Mouse (Mus musculus): ENCODE measurements at regions not wholly inside any gene's neighbourhood (a gene's known extent, or its start where the extent isn't known, plus 50 kb on each side); places are given as distances from the start of the nearest gene placed in this dataset.

GRCm38 (mm10) chr16:91156506-91156905 is 61.6 kb upstream of the 4932438H23Rik start:
- no peak for DNase-seq
- Histone ChIP-seq H3K27me3 (ENCODE audit: control insufficient read depth, insufficient read depth, low read length) (peaks cover 13% of the 10 kb centered on the region; the same call in 1 of the 2 replicates), H3K36me3 (ENCODE audit: control insufficient read depth, insufficient read depth, low read length) (no peaks in the 10 kb centered on the region), H3K9me3 (ENCODE audit: control insufficient read depth, low read length) (no peaks in the 10 kb centered on the region), H3K4me2 (ENCODE audit: low read length) (no peak overlapping the region), H3K4me1 (ENCODE audit: control insufficient read depth, insufficient read depth, low read length) (no peaks in the 10 kb centered on the region), H3K27ac (replicated peaks; ENCODE audit: low read depth, low read length) (no peak overlapping the region), H3K9ac (replicated peaks; ENCODE audit: low read length) (no peak overlapping the region), H3K4me3 (replicated peaks; ENCODE audit: low read depth, low read length) (no peak overlapping the region)
- ATAC-seq (ENCODE audit: low FRiP score, low TSS enrichment), result no peak
- 9% methylated on average over 15 of the region's 15 CpGs for whole genome bisulfite sequencing

DNA sequence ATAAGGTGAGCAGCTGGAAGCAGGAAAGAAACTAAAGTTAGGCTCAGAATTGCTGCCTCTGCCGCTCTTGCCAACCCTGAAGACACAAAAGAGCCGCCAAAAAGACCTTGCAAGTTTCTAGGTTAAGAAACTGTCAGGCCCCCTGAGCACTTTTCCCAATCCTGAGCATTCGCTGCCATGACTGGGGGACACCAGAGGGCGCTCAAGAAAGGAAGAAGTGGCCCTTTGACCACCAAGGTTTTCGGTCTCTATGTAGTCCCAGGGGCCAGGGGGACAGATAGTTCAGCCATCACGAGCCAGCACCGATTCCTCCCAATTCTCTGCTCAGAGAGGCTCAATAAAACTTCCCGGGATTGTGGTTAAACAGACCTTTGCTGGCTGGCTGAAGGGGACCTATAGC is 64.6 kb upstream of the Olig2 start:
- DNase-seq, result peak; percentile 56
- no peak overlapping the region for H3K9ac ChIP-seq (replicated peaks; ENCODE audit: low read length)
- no peaks in the 10 kb centered on the region for H3K9me3 ChIP-seq (ENCODE audit: control insufficient read depth, low read length)
- H3K4me2 ChIP-seq (ENCODE audit: low read length), result no peak overlapping the region
- no peak for ATAC-seq (ENCODE audit: low FRiP score, low TSS enrichment)
- WGBS, result 17% methylated on average over 8 of the region's 8 CpGs
- H3K36me3 ChIP-seq (ENCODE audit: control insufficient read depth, insufficient read depth, low read length), result no peaks in the 10 kb centered on the region
- no peak overlapping the region for H3K27ac ChIP-seq (replicated peaks; ENCODE audit: low read depth, low read length)
- peaks cover 35% of the 10 kb centered on the region for H3K27me3 ChIP-seq (ENCODE audit: control insufficient read depth, insufficient read depth, low read length)
- H3K4me1 ChIP-seq (ENCODE audit: control insufficient read depth, insufficient read depth, low read length), result no peaks in the 10 kb centered on the region
- H3K4me3 ChIP-seq (replicated peaks; ENCODE audit: low read depth, low read length), result no peak overlapping the region

DNA sequence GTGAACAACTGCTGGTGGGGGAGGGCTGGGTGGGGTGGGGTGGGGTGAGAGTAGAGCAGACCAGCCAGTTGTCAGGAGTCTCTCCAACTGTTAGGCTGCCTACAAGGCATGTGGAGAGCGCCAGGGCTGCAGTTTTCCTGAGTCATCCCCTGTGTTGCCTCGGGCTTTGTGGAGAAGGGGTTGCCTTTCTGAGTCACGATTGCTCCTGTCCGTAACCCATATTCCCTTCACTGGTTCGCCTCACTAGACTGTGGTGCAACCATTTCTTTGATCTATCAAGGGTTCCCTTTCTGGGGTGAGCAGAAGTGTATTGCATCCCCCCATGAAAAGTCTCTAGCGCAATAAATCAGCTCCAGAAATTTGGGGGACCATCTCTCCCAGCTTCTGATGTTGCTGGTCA is 63.6 kb upstream of the Olig2 start:
- no peak overlapping the region for H3K4me3 ChIP-seq (replicated peaks; ENCODE audit: low read depth, low read length)
- H3K27me3 ChIP-seq (ENCODE audit: control insufficient read depth, insufficient read depth, low read length), result peaks cover 39% of the 10 kb centered on the region
- no peaks in the 10 kb centered on the region for H3K9me3 ChIP-seq (ENCODE audit: control insufficient read depth, low read length)
- WGBS, result 82% methylated on average over 6 of the region's 6 CpGs
- H3K36me3 ChIP-seq (ENCODE audit: control insufficient read depth, insufficient read depth, low read length), result no peaks in the 10 kb centered on the region
- no peaks in the 10 kb centered on the region for H3K4me1 ChIP-seq (ENCODE audit: control insufficient read depth, insufficient read depth, low read length)
- H3K4me2 ChIP-seq (ENCODE audit: low read length), result no peak overlapping the region
- no peak for ATAC-seq (ENCODE audit: low FRiP score, low TSS enrichment)
- no peak for DNase-seq
- H3K9ac ChIP-seq (replicated peaks; ENCODE audit: low read length), result no peak overlapping the region
- no peak overlapping the region for H3K27ac ChIP-seq (replicated peaks; ENCODE audit: low read depth, low read length)

DNA sequence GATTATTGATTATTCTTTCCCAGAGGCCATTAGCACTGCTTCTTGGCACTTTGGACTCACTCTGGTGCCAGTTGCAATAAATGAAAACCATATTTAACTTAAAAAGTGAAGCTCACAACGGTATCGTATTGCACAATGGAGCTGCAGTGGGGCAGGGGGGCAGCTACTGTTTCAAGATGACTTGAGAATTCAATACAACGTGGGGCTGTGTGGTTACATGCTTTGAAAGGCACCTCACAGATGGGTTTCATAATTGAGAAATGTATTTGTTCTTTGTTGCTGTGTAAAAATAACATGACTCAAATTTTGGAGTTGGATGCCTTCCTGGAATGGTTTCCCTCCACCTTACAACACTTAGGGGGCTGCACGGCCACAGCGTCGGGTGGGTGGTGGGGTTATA is 62.9 kb upstream of the Olig2 start:
- ATAC-seq (ENCODE audit: low FRiP score, low TSS enrichment) (no peak), DNase-seq (no peak)
- Histone ChIP-seq H3K4me1 (ENCODE audit: control insufficient read depth, insufficient read depth, low read length) (no peaks in the 10 kb centered on the region), H3K27me3 (ENCODE audit: control insufficient read depth, insufficient read depth, low read length) (peaks cover 38% of the 10 kb centered on the region), H3K4me2 (ENCODE audit: low read length) (no peak overlapping the region), H3K9me3 (ENCODE audit: control insufficient read depth, low read length) (no peaks in the 10 kb centered on the region), H3K27ac (replicated peaks; ENCODE audit: low read depth, low read length) (no peak overlapping the region), H3K36me3 (ENCODE audit: control insufficient read depth, insufficient read depth, low read length) (no peaks in the 10 kb centered on the region), H3K4me3 (replicated peaks; ENCODE audit: low read depth, low read length) (no peak overlapping the region), H3K9ac (replicated peaks; ENCODE audit: low read length) (no peak overlapping the region)
- WGBS, result 90% methylated on average over 6 of the region's 6 CpGs

DNA sequence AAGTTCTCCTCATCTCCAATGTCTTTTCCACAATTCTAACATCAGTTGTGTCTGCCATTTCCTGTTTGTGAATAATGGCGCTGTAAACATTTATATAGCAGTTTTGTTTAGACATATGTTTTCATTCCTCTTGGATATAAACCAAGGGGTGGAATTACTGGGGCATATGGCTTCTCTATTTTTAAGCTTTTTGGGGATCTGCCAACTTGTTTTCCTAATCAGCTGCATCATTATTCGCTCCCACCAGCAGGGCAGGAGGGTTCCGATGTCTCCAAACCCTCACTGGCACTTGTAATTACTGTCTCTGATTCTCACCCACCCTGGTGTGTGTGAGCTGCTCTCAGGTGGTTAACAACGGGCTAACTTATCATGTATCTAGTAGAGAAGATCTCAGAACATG is 59.4 kb upstream of the Olig2 start:
- no peaks in the 10 kb centered on the region for H3K36me3 ChIP-seq (ENCODE audit: control insufficient read depth, insufficient read depth, low read length)
- no peak for DNase-seq
- 71% methylated on average over 4 of the region's 4 CpGs for WGBS
- H3K4me3 ChIP-seq (replicated peaks; ENCODE audit: low read depth, low read length), result no peak overlapping the region
- no peak overlapping the region for H3K27ac ChIP-seq (replicated peaks; ENCODE audit: low read depth, low read length)
- no peak overlapping the region for H3K4me2 ChIP-seq (ENCODE audit: low read length)
- H3K27me3 ChIP-seq (ENCODE audit: control insufficient read depth, insufficient read depth, low read length), result peaks cover 66% of the 10 kb centered on the region
- no peaks in the 10 kb centered on the region for H3K9me3 ChIP-seq (ENCODE audit: control insufficient read depth, low read length)
- H3K4me1 ChIP-seq (ENCODE audit: control insufficient read depth, insufficient read depth, low read length), result peaks cover 6% of the 10 kb centered on the region; the same call in 1 of the 2 replicates
- ATAC-seq (ENCODE audit: low FRiP score, low TSS enrichment), result no peak
- no peak overlapping the region for H3K9ac ChIP-seq (replicated peaks; ENCODE audit: low read length)

GRCm38 (mm10) chr16:91166866-91167265 is 58.4 kb upstream of the Olig2 start:
- Histone ChIP-seq H3K36me3 (ENCODE audit: control insufficient read depth, insufficient read depth, low read length) (no peaks in the 10 kb centered on the region), H3K27ac (replicated peaks; ENCODE audit: low read depth, low read length) (no peak overlapping the region), H3K4me3 (replicated peaks; ENCODE audit: low read depth, low read length) (no peak overlapping the region), H3K4me2 (ENCODE audit: low read length) (no peak overlapping the region), H3K9me3 (ENCODE audit: control insufficient read depth, low read length) (no peaks in the 10 kb centered on the region), H3K27me3 (ENCODE audit: control insufficient read depth, insufficient read depth, low read length) (peaks cover 66% of the 10 kb centered on the region), H3K9ac (replicated peaks; ENCODE audit: low read length) (no peak overlapping the region), H3K4me1 (ENCODE audit: control insufficient read depth, insufficient read depth, low read length) (peaks cover 6% of the 10 kb centered on the region; the same call in 1 of the 2 replicates)
- ATAC-seq (ENCODE audit: low FRiP score, low TSS enrichment), result no peak
- DNase-seq, result peak; percentile 86

GRCm38 (mm10) chr16:91168398-91168797 is 56.9 kb upstream of the Olig2 start:
- Histone ChIP-seq H3K4me1 (ENCODE audit: control insufficient read depth, insufficient read depth, low read length) (peaks cover 9% of the 10 kb centered on the region; the same call in 1 of the 2 replicates), H3K4me2 (ENCODE audit: low read length) (no peak overlapping the region), H3K9me3 (ENCODE audit: control insufficient read depth, low read length) (no peaks in the 10 kb centered on the region), H3K27ac (replicated peaks; ENCODE audit: low read depth, low read length) (no peak overlapping the region), H3K9ac (replicated peaks; ENCODE audit: low read length) (no peak overlapping the region), H3K4me3 (replicated peaks; ENCODE audit: low read depth, low read length) (no peak overlapping the region), H3K27me3 (ENCODE audit: control insufficient read depth, insufficient read depth, low read length) (peaks cover 65% of the 10 kb centered on the region), H3K36me3 (ENCODE audit: control insufficient read depth, insufficient read depth, low read length) (no peaks in the 10 kb centered on the region)
- ATAC-seq (ENCODE audit: low FRiP score, low TSS enrichment) (no peak), DNase-seq (no peak)
- 26% methylated on average over 7 of the region's 7 CpGs for WGBS

GRCm38 (mm10) chr16:91169829-91170228 is 55.4 kb upstream of the Olig2 start:
- ATAC-seq (ENCODE audit: low FRiP score, low TSS enrichment) (no peak), DNase-seq (peak; percentile 49)
- H3K27ac ChIP-seq (replicated peaks; ENCODE audit: low read depth, low read length), result no peak overlapping the region
- peaks cover 64% of the 10 kb centered on the region for H3K27me3 ChIP-seq (ENCODE audit: control insufficient read depth, insufficient read depth, low read length)
- peaks cover 15% of the 10 kb centered on the region; the same call in 1 of the 2 replicates for H3K4me1 ChIP-seq (ENCODE audit: control insufficient read depth, insufficient read depth, low read length)
- under 1% methylated on average over 16 of the region's 16 CpGs for WGBS
- peak overlapping the region; percentile 7; the same call in 1 of the 2 replicates for H3K4me3 ChIP-seq (replicated peaks; ENCODE audit: low read depth, low read length)
- no peaks in the 10 kb centered on the region for H3K9me3 ChIP-seq (ENCODE audit: control insufficient read depth, low read length)
- H3K36me3 ChIP-seq (ENCODE audit: control insufficient read depth, insufficient read depth, low read length), result no peaks in the 10 kb centered on the region
- peak overlapping the region; percentile 38 for H3K4me2 ChIP-seq (ENCODE audit: low read length)
- no peak overlapping the region; the same call in 1 of the 2 replicates for H3K9ac ChIP-seq (replicated peaks; ENCODE audit: low read length)

- no peak overlapping the region for H3K4me3 ChIP-seq (replicated peaks; ENCODE audit: low read depth, low read length)
- H3K27me3 ChIP-seq (ENCODE audit: control insufficient read depth, insufficient read depth, low read length), result peaks cover 67% of the 10 kb centered on the region
- H3K36me3 ChIP-seq (ENCODE audit: control insufficient read depth, insufficient read depth, low read length), result no peaks in the 10 kb centered on the region
- DNase-seq, result peak; percentile 17
- no peak overlapping the region for H3K27ac ChIP-seq (replicated peaks; ENCODE audit: low read depth, low read length)
- H3K4me1 ChIP-seq (ENCODE audit: control insufficient read depth, insufficient read depth, low read length), result peaks cover 15% of the 10 kb centered on the region; the same call in 1 of the 2 replicates
- 34% methylated on average over 14 of the region's 14 CpGs for WGBS
- H3K9ac ChIP-seq (replicated peaks; ENCODE audit: low read length), result no peak overlapping the region
- H3K4me2 ChIP-seq (ENCODE audit: low read length), result no peak overlapping the region
- ATAC-seq (ENCODE audit: low FRiP score, low TSS enrichment), result no peak
- H3K9me3 ChIP-seq (ENCODE audit: control insufficient read depth, low read length), result no peaks in the 10 kb centered on the region
These were observed 53.3 kb upstream of the Olig2 start for GRCm38 (mm10) chr16:91171911-91172440.

Measured in midbrain, embryonic 14.5 days (tissue).